8 mouse cellular contexts compared by ENCODE assay signal in the genomic region with DNA sequence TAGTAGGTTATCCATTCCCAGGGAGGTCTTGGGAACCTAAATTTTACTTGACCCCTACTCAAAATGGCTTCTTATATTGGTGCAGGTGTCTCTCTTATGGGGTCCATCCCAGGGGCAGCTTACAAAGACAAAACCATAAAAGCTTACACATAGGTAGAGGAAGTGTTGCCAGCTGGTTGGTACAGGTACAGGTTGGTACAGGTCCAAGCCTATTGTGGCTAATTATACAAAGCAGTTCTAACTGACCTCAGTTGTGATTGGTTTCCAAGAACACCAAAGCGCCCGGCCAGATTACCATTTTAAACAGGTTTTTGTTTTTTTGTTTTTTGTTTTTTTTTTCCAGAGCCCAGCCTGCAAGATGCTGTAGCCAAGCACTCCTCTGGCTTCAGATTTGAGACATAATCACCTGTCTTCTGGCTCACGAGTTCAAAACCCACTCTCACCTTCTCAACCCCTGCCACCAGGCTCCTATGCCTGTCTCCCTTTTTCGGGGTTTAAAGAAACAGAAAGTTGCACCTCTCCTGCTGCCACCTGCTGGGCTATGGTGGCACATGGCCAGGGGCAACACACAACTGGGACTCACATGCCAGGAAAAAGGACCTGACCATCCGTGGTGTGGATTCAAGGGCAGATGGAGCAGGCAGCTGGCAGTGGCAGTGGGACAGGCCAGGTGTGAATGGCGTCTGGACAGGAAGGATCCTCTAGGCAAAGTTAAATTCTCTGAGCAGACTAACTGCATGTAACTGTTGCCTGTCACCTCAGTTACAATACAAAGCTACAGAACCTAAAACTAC. TPM values are rescaled to one million over a fixed set of nuclear protein-coding genes. Genes with fewer than 3 reads are reported as not detected.
DNase-seq lines count a peak whose midpoint lies in the region; ATAC-seq and TF ChIP-seq lines count a peak whose summit lies in the region.

No protein-coding gene starts in this region.

- no peak overlapping the region for H3K9ac ChIP-seq in liver, embryonic 16.5 days (ENCODE audit: low read depth, low read length)
- H3K9ac ChIP-seq in stomach, postnatal 0 days (ENCODE audit: low read length): no peak overlapping the region

- 44% methylated on average over 6 of the region's 6 CpGs for WGBS in bone marrow, adult 2 months
- WGBS in liver, embryonic 16.5 days (ENCODE audit: insufficient replicate concordance): 45% methylated on average over 6 of the region's 6 CpGs
- 55% methylated on average over 6 of the region's 6 CpGs for WGBS in stomach, postnatal 0 days

- H3K9me3 ChIP-seq in liver, embryonic 16.5 days (replicated peaks; ENCODE audit: control insufficient read depth, low read length): no peaks in the 10 kb centered on the region
- no peaks in the 10 kb centered on the region for H3K9me3 ChIP-seq in stomach, postnatal 0 days (ENCODE audit: control insufficient read depth, low read length)

- no peak for TF ChIP-seq POLR2A in bone marrow, adult 2 months (IDR thresholded peaks at IDR 0.05; ENCODE audit: borderline replicate concordance, control insufficient read depth, low read depth, low read length)

- TF ChIP-seq EP300 in stomach, postnatal 0 days (optimal IDR thresholded peaks at IDR 0.05): no peak

- no peaks in the 10 kb centered on the region for H3K27me3 ChIP-seq in liver, embryonic 16.5 days (ENCODE audit: control insufficient read depth, insufficient read depth, low read depth, low read length)
- no peaks in the 10 kb centered on the region for H3K27me3 ChIP-seq in stomach, postnatal 0 days (ENCODE audit: control insufficient read depth, insufficient read depth, low read length)

- H3K4me3 ChIP-seq in bone marrow, adult 2 months (replicated peaks; ENCODE audit: control insufficient read depth, low read depth, low read length): no peak overlapping the region
- no peak overlapping the region for H3K4me3 ChIP-seq in liver, embryonic 16.5 days (ENCODE audit: low read depth, low read length)
- H3K4me3 ChIP-seq in stomach, postnatal 0 days (ENCODE audit: low read depth, low read length): no peak overlapping the region

- no peaks in the 10 kb centered on the region for H3K36me3 ChIP-seq in liver, embryonic 16.5 days (ENCODE audit: control insufficient read depth, insufficient read depth)
- no peaks in the 10 kb centered on the region for H3K36me3 ChIP-seq in stomach, postnatal 0 days (ENCODE audit: control insufficient read depth, insufficient read depth, low read length)

- no peak overlapping the region for H3K27ac ChIP-seq in bone marrow, adult 2 months (ENCODE audit: control insufficient read depth, insufficient read depth, low read depth, low read length, poor library complexity)
- peak overlapping the region; percentile 18; the same call in 1 of the 2 replicates for H3K27ac ChIP-seq in liver, embryonic 16.5 days (ENCODE audit: low read length)
- H3K27ac ChIP-seq in stomach, postnatal 0 days (replicated peaks): 0 out of 2 replicates have a peak overlapping the region, but pooled peaks have one; percentile 1

- H3K4me2 ChIP-seq in liver, embryonic 16.5 days (ENCODE audit: low read depth, low read length): no peak overlapping the region
- no peak overlapping the region for H3K4me2 ChIP-seq in stomach, postnatal 0 days (replicated peaks; ENCODE audit: low read depth)

- ATAC-seq in liver, embryonic 16.5 days (ENCODE audit: low read depth): 0 out of 2 replicates have a peak, but pooled peaks have one; percentile 27
- ATAC-seq in stomach, postnatal 0 days (ENCODE audit: low FRiP score, low TSS enrichment): 0 out of 2 replicates have a peak, but pooled peaks have one; percentile 25

- peak; percentile 11 for DNase-seq in right cerebral cortex, postnatal 14 days
- no peak for DNase-seq in right cerebral cortex, adult 18-20 months
- peak; percentile 68 for DNase-seq in stomach, postnatal 0 days (ENCODE audit: low spot score)
- no peak for DNase-seq in layer of hippocampus, adult 18-20 months (ENCODE audit: low spot score in 2 of 2)
- no peak for DNase-seq in c-Kit-positive CD71-positive TER-119-positive erythroid progenitor cells, embryonic 14.5 days (ENCODE audit: low spot score)
- DNase-seq in testis, postnatal 10 days (ENCODE audit: low spot score): no peak

- H3K4me1 ChIP-seq in bone marrow, adult 2 months (ENCODE audit: control insufficient read depth, insufficient read depth, low read length): no peaks in the 10 kb centered on the region; the same call in 1 of the 2 replicates
- H3K4me1 ChIP-seq in liver, embryonic 16.5 days (ENCODE audit: control insufficient read depth, low read depth, low read length): peaks cover 2% of the 10 kb centered on the region
- peaks cover 2% of the 10 kb centered on the region; the same call in 1 of the 2 replicates for H3K4me1 ChIP-seq in stomach, postnatal 0 days (replicated peaks; ENCODE audit: control insufficient read depth, insufficient read depth)

- peak; percentile 59 for TF ChIP-seq CTCF in bone marrow, adult 2 months (IDR thresholded peaks at IDR 0.05; ENCODE audit: control insufficient read depth, insufficient read depth, low read length)
- TF ChIP-seq CTCF in stomach, postnatal 0 days (IDR thresholded peaks at IDR 0.05; ENCODE audit: low read depth): peak; percentile 73

RNA-seq across cellular contexts. Expression of a gene that starts 22.6 kb away (rescaled TPM):
- polyA plus RNA-seq in bone marrow, adult 2 months (2011; ENCODE audit: insufficient read depth, insufficient read length, low replicate concordance, missing spikeins): 389 and 408 TPM in 2 replicates
- polyA plus RNA-seq in liver, embryonic 16.5 days (2015; fragmentation: Nextera tagmentation; extraction: Ambion mirVana): 94.3 and 105 TPM in 2 replicates
- polyA plus RNA-seq in stomach, postnatal 0 days (2015; fragmentation: Nextera tagmentation; extraction: Ambion mirVana): 116 and 127 TPM in 2 replicates
- total RNA-seq in layer of hippocampus, adult 18-20 months (2021): 100 to 1,000 TPM; 289 to 299 TPM

Comparison
In these comparisons a context has a peak if more than half of its experiments do, and no peak if none do; other contexts are left out.
1. DNase-seq: peak in right cerebral cortex, postnatal 14 days (single experiment) and stomach, postnatal 0 days (single experiment); none in right cerebral cortex, adult 18-20 months (single experiment), layer of hippocampus, adult 18-20 months (0 of 2), c-Kit-positive CD71-positive TER-119-positive erythroid progenitor cells, embryonic 14.5 days (single experiment) and testis, postnatal 10 days (single experiment).